Mouse (Mus musculus) retina, postnatal 1 day (tissue): ENCODE results near the gene Ntrk1.
"Not testable (repeated sequence)": the region's sequence is repeated elsewhere in the genome, so short reads cannot be mapped to it uniquely, and the experiment has no call there.

Experiments
- DNase-seq: peaks from one replicate; pipeline ENCODE4 v3.0.0-alpha.2; 2012

The Ntrk1 gene

GRCm38 (mm10) chr3:87794922-87795325 is at the start of gene Ntrk1:
Ntrk1 (minus strand) TSS chr3:87795162.
- DNase-seq, result peak; percentile 68

GRCm38 (mm10) chr3:87840858-87841257 is 45.9 kb upstream of the Ntrk1 start:
- no peak for DNase-seq

- peak; percentile 85 for DNase-seq
Observed at GRCm38 (mm10) chr3:87838622-87839021, 43.7 kb upstream of the Ntrk1 start.

GRCm38 (mm10) chr3:87833482-87833881 is 38.5 kb upstream of the Ntrk1 start:
- DNase-seq, result no peak

- DNase-seq, result no peak
Observed at GRCm38 (mm10) chr3:87832109-87832859, 37.3 kb upstream of the Ntrk1 start.

GRCm38 (mm10) chr3:87829025-87829424 is 34.1 kb upstream of the Ntrk1 start:
- DNase-seq, result no peak

- no peak for DNase-seq
Observed at GRCm38 (mm10) chr3:87828435-87828834, 33.5 kb upstream of the Ntrk1 start.

GRCm38 (mm10) chr3:87824206-87824605 is 29.2 kb upstream of the Ntrk1 start, which contains the start of gene Pear1:
Pear1 (minus strand) TSS chr3:87824306.
- not testable (repeated sequence) for DNase-seq

GRCm38 (mm10) chr3:87818226-87818625 is 23.3 kb upstream of the Ntrk1 start:
- DNase-seq, result peak; percentile 82

- DNase-seq, result peak; percentile 90
Observed at GRCm38 (mm10) chr3:87816646-87817093, 21.7 kb upstream of the Ntrk1 start.

GRCm38 (mm10) chr3:87816166-87816565 is 21.2 kb upstream of the Ntrk1 start:
- DNase-seq, result no peak

GRCm38 (mm10) chr3:87812873-87813272 is 17.9 kb upstream of the Ntrk1 start:
- DNase-seq, result no peak

GRCm38 (mm10) chr3:87812413-87812812 is 17.5 kb upstream of the Ntrk1 start:
- DNase-seq, result no peak

- DNase-seq, result no peak
Observed at GRCm38 (mm10) chr3:87811297-87811696, 16.3 kb upstream of the Ntrk1 start.

- peak; percentile 50 for DNase-seq
Observed at GRCm38 (mm10) chr3:87809322-87809962, 14.5 kb upstream of the Ntrk1 start.

GRCm38 (mm10) chr3:87804038-87804677 is 9.2 kb upstream of the Ntrk1 start:
- no peak for DNase-seq

GRCm38 (mm10) chr3:87801681-87802080 is 6.7 kb upstream of the Ntrk1 start:
- DNase-seq, result no peak

GRCm38 (mm10) chr3:87796736-87797334 is 1.9 kb upstream of the Ntrk1 start, which contains the start of gene Insrr:
Insrr (plus strand) TSS chr3:87796951.
- no peak for DNase-seq

GRCm38 (mm10) chr3:87795336-87796277 is 645 bp upstream of the Ntrk1 start:
- DNase-seq, result peak; percentile 78

GRCm38 (mm10) chr3:87789768-87790167 is 5.2 kb downstream of the Ntrk1 start:
- no peak for DNase-seq

GRCm38 (mm10) chr3:87789248-87789647 is 5.7 kb downstream of the Ntrk1 start:
- DNase-seq, result no peak

- DNase-seq, result no peak
Observed at GRCm38 (mm10) chr3:87785626-87786214, 9.2 kb downstream of the Ntrk1 start.
